Mouse (Mus musculus) kidney, adult 18-20 months (tissue): ENCODE measurements around the gene Pon2.
A peak's percentile ranks its signal among the peaks of the same experiment; 100 is the strongest.
"Not testable (repeated sequence)": the region's sequence is repeated elsewhere in the genome, so short reads cannot be mapped to it uniquely, and the experiment has no call there.

Source experiments
- DNase-seq: peaks from one replicate; pipeline ENCODE4 v3.0.0; 2021

Pon2 gene

DNA sequence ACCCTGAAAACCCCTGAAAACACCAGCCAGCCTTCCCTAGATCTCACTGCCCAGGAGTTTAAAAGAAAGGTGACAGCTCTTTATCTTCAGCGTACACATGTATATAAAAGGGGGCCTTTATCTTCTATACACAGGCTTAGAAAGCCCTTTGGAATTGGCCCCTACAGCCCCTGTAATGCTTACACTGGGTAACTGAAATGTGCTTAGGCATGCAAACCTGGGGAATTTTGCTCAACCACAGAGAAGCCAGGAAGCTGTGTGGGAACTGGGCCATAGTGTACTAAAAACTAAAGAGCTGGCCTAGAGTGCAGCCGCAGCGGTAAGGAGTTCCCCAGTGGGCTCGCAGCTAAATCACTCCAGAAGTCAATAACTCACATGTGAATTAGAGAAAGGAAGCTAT is 6.8 kb downstream of the Pon2 start:
- no peak for DNase-seq

DNA sequence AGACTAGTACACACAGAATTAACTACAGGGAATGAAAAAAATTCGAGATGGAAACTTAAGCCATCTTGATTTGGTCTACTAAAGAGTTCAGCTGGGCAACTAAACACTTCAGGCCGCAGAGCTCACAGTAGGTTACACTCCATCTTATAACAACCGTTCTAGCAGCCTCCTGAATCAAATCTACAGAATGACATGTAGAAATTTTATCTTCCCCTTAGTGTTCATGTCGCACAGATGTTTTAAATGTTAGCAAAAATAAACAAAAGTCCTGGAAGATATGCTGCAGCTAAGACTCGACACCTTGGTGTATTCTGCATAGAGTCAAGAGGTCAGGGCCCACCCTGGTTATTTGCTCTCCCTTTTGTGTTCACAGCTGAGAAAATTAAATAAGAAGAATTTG is 10.3 kb downstream of the Pon2 start:
- DNase-seq, result no peak

DNA sequence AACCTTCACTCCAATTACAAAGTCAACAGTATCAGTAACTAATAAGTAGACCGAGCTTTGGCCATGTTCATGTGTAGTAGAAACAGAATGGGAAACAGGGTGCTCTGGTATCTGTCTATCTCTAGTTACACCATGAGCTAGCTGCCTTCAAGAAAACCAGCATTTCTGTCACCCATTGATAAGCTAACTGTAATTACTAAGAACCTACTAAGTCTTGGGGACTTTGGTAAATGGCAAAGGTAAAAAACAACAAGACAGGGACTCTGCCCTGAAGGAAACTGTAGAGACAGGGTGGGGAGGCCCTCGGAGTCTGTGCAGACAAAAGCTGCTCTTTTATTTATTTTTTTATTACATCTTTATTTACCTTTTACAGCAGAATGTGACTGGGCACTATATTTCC is 10.9 kb downstream of the Pon2 start:
- DNase-seq, result no peak

DNA sequence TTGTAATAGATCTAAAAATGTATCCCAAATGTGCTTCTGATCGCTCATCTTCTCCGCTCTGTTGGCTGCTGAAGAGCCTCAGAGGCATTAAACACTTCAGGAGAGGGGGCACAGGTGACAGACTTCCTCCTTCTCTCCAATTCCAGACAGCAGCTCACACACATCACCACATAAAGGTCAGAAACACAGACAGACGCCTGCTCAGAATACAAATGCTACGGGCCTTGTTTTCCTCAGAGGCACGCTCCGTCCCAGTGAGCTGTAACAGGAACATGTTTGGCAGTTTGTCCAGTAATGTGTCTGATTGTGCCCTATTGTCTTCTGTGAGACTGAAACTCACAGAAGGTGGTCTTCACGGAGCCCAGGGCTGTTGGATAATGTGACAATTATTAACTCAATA is 15.8 kb downstream of the Pon2 start:
- peak; percentile 4 for DNase-seq

DNA sequence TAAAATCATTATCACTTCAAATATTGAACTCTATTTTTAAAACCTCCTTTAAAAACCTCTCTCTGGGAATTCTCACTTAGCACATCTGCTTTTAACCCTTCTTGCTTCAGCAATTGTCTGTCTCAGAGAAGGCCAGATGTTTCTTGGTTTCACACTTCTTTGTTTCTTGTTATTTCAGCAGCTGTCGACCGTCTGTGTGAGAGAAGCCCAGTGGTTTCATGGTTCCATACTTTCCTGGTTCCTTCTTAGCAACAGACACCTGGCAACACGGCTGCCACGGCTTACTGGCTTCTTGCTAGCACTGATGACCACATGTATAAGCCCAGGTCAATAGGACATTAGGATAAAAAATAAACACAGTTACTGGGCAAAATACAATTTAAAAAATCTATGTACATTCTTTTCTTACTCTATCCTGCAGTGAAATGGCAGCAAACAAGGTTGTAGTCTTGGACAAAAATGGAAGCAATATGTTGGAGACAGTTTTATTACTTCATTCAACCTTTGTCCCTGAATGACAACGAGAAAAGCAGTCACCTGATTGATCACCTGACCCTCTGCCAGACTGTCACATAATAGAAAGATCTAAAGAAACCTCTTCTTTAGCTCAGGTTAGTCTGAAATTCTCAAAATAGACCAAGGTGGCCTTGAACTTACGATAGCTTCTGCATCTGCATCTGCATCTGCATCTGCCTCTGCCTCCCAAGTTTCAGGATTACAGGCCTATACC is 17.5 kb downstream of the Pon2 start:
- DNase-seq, result no peak

DNA sequence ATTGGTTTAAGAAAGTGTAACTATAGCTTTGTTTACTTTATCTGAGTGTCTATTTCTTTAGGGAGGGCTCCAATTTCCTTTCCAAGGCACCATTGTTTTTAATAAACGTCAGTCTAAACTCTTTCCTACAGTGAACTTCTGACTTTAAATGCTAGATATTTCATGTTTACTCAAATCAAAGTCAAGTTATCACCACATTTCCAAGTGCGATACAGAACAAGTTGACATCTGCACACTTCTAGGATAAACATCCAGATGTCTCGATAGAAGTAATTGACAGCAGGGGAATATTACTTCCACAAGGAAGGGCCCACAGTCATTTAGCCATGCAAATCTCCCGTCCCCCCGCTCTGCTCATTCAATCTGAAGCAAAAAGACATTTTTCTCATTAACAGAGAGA is 20.3 kb downstream of the Pon2 start:
- DNase-seq, result no peak

DNA sequence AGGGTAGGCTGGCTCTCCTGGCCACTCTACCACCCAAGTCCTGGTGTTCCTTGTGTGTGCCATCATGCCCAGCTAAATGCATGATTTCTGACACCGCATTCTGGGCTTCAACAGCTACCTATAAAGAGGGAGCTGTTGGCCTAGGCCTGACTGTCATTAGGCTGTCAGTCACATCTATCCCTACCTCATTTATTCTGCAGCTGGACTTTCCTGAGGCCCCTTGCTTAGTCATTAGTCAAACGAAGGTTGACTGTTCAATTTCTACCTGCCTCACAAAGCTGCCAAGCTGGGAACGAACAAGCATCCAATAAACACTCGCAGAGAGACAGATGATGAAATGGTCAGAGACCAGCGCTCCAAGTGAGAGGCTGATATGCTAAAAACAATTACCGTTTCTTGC is 28.6 kb downstream of the Pon2 start:
- no peak for DNase-seq

DNA sequence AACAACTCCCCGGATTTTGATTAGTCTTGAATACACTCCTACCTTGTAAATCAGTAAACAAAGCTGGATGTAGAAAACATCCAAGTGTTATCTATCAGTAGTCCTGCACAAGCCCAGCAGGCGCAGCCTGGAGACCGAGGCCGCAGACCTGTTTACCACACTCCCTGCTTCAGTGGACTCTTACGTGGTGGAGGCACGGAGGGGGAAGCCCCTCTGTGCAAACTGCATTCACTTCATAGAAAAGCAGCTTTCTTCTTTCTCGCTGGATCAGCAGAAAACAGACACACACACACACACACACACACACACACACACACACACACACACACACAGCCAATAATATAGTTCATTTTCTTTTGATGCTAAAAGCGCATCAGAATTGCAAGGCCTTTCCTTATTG is 33.5 kb downstream of the Pon2 start:
- DNase-seq, result no peak

DNA sequence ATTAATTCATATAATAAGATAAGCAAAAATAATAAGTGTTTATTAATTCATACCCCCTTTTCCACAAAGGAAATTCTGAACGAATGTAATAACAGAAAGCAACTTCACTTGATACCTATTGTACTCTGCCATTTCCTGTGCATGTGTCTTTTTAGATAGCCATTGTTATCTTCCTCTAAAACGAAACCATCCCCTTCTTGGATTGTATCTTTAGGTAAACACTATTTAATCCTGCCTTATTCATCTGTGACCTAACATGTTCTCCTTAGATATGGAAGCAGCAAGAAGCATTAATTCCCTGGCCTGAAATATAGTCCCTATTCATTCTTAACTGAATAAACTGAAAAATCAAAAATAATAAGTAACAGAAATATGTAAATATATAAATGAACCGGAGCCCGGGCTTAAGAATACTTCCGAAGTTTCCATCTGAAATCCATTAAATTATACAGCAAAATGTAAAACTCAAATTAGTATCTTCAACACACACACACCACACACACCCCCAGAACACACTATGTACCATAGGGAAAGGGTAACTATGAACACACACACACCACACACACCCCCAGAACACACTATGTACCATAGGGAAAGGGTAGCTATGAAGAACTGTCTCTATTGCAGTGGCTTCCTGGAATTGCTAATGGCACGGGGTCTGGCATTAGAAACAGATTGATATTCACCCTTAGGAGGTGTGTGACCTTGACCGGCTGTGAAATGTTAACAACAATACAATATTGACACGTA is 34.8 kb downstream of the Pon2 start:
- no peak for DNase-seq

DNA sequence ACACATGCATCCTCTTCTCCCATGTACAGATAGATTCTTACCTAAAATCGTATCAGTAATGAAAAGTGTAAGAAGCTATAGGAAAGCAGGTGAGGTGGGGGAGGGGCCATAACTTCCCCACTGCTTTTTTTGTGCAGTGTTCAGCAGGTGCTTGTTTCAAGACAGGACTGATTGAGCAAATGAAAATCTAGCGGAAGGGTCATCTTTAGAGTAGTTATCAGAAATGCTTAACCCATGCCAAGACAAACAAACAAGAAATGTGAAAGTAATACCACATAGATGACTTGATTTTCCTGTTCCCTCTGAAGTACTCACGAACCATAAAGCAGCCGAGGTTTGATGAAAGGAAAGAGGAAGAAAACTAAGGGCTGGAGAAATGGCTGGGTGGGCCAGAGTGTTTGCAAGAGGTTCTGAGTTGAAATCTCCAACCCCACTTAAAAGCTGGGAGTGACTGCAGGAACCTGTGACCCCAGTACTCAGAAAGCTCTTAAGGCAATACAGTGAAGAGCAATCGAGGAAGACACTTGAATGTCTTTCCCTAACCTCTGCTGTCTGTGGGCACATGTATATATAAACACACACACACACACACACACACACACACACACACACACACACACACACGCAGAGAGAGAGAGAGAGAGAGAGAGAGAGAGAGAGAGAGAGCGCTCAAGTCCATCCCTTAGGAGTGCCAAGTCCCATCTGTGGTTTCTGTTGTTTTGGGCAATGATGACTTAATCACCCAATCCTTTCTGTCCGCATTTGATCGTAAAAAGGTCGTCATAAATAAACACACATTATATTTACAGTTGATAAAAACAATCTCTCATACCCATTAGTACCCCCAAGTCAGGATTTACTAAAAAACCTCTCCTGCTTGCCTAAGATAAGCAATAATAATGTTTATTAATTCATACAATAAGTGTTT is 35.7 kb downstream of the Pon2 start:
- DNase-seq, result no peak

DNA sequence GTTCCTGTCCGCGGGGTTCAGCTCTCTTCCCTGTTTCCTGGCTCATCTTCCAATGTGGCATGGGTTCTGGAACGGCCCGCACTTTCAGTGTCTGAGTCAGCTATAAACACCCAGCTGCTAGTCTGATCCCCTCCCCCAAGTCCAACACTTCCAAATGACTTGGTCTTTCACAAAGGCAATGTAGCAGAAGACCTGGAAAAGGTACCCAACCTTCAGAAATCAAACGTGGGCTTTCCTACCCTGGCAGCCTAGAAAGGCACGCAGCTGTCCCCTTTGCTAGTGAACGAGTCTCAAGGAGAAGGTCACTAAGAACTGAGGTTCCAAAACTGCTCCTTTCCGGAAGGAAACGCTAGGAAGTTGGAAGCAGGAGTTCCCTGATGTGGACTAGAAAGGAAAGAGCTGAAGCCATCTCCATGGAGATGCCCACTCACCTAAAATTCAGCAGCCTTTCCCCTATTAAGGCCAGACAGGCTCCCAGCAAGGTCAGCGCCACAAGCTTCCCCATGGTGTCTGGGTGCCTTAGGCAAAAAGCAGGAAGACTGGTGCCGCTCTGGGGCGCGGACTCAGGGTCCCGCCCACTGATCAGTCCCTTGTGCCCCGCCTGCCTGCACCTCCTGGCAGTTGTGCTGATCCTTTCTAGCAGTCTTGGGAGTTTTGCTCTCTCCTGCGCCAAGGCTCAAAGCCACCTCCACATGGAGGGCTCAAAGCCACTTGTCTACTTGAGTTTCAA is 42.4 kb downstream of the Pon2 start, which contains the start of gene Pon3:
Gene Pon3, minus strand, starts transcription at position 565 of the 730 bp plus-strand sequence.
- peak; percentile 67 for DNase-seq

DNA sequence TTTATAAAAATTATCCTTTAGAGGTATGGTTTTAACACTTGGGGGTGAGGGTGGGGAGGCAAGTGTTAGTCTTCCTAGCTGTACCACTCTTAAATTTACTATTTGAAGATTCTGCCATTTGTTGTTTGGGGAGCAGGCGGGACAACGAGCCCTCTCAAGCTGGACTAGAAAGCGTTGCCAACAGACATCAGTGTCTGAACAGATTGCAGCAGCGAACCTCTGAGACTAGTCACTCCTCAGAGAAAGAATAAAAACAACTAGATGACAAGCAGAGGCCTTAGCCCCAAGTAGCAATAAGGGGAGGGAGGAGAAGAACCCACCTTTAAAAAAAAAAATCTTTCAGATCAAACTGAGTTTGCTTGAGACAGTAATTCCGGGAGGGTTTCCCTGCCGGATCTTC is 43.0 kb downstream of the Pon2 start:
- no peak for DNase-seq

DNA sequence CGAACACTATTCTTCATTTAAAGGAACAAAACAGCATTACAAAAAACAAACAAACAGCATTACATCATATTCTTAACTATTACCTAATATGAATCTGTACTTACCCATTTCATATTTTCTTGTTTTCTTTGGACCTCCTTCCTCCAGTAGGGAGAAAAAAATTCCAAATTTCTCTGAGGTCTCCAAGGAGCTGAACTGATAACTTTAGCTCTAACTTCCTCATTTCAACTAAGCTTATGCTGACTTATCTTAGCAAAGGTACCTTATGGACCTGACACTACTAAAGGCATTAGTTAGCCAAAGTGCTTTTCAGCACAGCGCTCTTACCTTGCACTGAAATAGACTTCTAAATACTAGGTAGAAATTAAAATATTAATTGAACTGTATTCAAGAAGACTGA is 43.4 kb downstream of the Pon2 start:
- no peak for DNase-seq

DNA sequence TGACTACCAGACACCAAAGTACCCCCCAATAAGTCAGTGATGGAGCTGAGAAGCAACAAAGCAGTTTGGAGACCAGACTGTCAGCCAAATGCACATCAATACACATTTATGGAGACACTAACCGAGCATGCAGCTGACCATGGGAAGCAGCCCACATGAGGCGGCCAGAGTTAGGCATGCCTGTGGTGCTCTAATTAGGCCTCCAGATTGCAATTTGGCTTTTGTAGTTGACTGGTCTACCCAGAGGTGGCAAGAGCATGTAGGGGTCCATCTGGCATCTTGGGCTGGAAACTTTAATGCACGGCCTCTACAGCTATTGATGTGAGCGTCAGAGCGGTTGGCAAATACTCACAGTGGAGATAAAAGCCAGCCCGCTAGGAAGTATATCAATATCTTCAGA is 52.3 kb downstream of the Pon2 start:
- DNase-seq, result no peak

DNA sequence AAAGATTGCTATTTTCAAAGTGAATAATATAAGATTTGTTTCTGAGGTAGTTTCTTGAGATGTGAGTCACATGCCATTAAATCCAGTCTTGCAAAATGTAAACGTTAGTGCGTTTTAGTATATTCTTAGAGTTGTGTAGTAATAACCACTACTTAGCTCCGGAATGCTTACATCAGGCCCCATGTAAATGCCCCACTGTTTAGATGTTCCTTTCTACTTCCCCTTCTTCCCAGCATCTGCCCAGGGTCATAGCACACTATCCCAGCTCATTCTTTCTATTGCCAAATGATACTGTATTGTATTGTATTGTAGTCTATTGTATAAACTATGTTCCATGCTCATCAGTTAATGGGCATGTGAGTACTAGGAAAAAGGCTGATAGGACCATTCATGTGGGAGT is 59.5 kb downstream of the Pon2 start:
- DNase-seq, result no peak

DNA sequence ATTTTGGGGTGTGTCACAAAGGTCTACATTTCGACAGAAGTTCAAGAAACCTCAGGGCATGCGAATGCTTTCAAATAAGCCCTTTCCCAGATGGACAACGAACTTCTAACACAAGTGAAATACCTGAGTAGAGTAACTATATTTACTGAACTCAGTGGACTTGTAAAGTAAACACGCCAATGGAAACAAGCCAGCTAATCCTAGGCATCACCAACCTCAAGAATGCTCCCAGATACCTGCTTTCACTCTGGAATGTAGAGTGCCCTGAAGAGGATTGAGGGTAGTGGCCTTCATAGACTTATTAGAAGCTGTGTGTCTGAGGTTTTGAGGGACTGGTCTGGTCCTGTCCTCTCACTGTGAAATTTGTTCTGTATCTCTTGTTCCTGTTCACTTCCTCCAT is 60.7 kb downstream of the Pon2 start:
- DNase-seq, result no peak

DNA sequence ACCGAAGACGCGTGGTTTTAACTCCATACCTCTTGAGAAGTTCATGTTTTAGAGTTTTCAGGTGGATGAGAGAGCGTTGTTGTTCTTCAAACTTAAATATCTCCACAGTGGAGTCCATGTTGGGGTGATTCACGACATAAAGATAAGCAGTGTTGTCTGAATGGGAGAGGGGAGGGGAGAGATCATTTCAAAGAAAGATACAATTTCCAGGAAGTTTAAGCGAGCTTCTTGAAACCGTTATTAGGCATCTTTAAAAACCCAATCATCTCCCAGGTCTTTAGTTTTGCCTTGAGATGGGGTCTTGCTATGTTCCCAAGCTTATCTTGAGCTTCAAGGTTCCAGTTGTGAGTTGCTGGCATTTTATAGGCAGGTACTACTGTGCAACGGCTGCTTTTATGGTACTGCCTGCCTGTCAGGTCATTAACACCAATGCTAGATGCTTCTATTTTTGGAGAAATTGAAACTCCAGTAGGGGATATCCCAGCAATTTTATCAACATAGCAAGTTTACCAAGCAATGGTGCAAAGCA is 61.3 kb downstream of the Pon2 start:
- no peak for DNase-seq

DNA sequence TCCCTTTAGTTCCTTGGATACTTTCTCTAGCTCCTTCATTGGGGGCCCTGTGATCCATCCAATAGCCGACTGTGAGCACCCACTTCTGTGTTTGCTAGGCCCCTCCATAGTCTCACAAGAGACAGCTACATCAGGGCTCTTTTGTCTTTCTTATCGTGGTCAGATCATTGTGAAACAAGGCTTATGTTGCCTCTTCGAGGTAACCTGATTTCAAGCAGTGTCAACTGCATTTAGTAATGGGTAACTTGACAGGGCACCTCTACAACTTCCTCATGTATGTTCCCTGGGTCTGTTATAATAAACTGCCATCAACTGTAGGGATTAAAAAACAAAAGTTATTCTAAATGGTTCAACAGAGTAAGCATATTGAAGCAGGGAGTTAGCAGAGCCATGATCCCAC is 63.7 kb downstream of the Pon2 start:
- DNase-seq, result no peak

DNA sequence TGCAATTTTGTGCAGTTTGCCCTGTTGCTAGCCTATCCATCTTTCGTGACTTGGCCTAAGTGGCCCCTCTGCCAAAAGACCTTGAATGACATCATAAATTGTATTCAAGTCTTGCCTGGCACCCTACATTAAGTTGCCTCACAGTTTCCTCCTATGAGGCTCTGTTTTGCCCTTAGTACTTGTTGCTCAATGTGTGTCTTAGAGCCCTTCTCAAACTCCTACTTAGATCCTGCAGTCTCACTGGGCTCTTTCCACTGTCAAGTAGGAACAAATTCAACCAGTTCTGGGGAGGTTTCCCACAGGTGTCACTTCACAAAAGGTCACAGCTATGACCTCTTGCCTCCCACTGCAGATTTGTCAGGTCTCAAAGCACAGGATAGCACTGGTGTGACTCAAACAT is 64.4 kb downstream of the Pon2 start:
- DNase-seq, result no peak

DNA sequence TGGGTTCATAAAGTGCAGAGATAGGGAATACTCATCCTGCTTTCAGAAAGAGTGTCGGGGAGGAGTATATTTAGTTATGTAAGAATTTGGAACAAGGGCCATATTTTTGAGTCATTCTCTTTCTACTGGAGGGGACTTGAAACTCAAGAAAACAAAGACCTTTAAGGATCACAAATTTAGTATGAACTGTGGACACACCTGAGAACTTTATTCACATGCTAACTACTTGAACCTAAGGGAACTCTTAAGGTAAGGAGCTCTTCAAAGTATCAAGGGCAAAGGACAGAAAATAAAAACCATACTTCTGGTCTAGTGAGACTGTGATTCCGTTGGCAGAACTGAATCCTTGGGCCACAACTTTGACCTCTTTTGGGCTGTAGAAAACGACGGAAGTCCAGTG is 66.2 kb downstream of the Pon2 start:
- DNase-seq, result no peak

DNA sequence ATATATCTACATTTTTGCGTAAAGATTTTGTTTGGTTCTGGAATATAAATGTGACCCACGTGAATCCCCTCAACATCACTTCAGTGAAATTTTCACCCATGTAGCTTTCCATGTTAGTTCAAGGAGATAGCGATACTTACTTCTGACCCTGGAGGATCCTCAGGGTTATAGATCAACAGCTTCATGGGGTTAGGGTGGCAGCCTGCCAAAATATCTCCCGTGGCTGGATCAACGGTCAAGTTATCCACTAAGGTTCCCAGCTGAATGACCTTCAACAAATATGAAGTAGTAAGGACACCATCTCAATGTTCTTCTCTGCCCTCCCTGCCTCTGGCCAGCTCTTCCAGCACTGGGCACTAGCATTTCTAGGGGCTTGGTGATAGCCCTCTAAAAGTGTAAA is 68.0 kb downstream of the Pon2 start:
- peak; percentile 13 for DNase-seq

DNA sequence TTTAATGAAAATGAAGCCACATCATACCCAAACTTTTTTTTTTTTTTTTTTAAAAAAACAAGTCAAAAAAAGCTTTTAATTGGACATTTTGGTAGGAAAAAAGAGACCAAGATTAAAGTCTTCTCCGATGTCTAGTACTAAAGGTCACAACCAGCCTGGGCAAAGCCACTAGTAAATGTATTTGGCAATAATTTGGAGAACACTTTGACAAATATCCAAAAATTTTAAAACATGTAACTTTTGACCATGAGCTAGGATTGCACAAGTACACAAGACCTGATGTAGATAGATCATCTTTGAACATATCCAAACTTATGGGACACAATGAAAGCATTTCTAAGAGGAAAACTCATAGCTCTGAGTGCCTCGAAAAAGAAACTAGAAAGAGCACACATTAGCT is 74.7 kb downstream of the Pon2 start:
- not testable (repeated sequence) for DNase-seq

DNA sequence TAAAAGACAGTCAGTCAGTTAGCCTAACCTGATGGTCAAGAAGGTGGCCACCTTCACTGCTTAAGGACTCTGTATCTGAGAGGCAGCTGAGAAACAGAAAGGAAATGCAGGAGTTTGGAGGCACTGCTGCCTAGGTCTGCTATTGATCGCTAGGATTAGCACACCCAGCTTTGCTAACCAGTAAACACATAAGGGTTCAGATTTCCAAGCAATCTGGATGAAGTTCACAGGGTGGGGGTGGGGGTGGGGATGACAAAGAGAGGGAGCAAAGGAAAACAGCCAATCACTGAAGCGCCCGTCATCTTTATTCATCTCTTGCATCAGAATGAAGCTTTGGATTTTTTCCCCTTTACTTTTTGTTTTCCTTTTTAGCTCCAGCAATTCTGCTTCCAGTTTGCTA is 76.2 kb downstream of the Pon2 start:
- DNase-seq, result no peak
